Mouse (Mus musculus) limb, embryonic 12.5 days (tissue): Measurements from ENCODE around the gene Zdhhc6. TPM values are rescaled to one million over a fixed set of nuclear protein-coding genes. Genes with fewer than 3 reads are reported as not detected.

Experiments
- ATAC-seq: fragments of 200-750 bp; cut with Nextera tagmentation; 2 replicates; pipeline ENCODE4 v1.8.0; 2017; ENCODE audit warnings: low read depth, moderate TSS enrichment; ENCODE audit not compliant: insufficient number of reproducible peaks, insufficient read depth, low FRiP score, low TSS enrichment
- H3K27ac ChIP-seq: fragments of 300-500 bp; sonication (generic); 2 replicates; pipeline ENCODE4 v1.5.1; 2016; ENCODE audit warnings: mild to moderate bottlenecking, moderate library complexity
- H3K27me3 ChIP-seq: fragments of 300-500 bp; sonication (generic); 2 replicates; pipeline ENCODE4 v1.6.1; 2016; ENCODE audit warnings: mild to moderate bottlenecking, moderate library complexity
- H3K36me3 ChIP-seq: fragments of 300-500 bp; sonication (generic); 2 replicates; pipeline ENCODE4 v1.6.1; 2016; ENCODE audit warnings: mild to moderate bottlenecking, moderate library complexity
- H3K4me1 ChIP-seq: fragments of 300-500 bp; sonication (generic); replicated peaks from 2 replicates; pipeline ENCODE4 v1.6.1; 2016
- H3K4me2 ChIP-seq: fragments of 300-500 bp; sonication (generic); 2 replicates; pipeline ENCODE4 v1.6.1; 2016; ENCODE audit warnings: mild to moderate bottlenecking, moderate library complexity
- H3K4me3 ChIP-seq: fragments of 300-500 bp; sonication (generic); replicated peaks from 2 replicates; pipeline ENCODE4 v1.5.1; 2016; ENCODE audit warnings: mild to moderate bottlenecking
- H3K9ac ChIP-seq: fragments of 300-500 bp; sonication (generic); replicated peaks from 2 replicates; pipeline ENCODE4 v1.6.1; 2016; ENCODE audit warnings: mild to moderate bottlenecking, moderate library complexity
- H3K9me3 ChIP-seq: fragments of 300-500 bp; sonication (generic); 2 replicates; pipeline ENCODE4 v1.6.1; 2016; ENCODE audit warnings: mild to moderate bottlenecking, moderate library complexity
- WGBS: fragments of 180-500 bp; shearing (Covaris S2); methylation state at CpG from one replicate; pipeline ENCODE4 v1.1.7; 2016; 5-methylcytosine and 5-hydroxymethylcytosine counted together
- polyA plus RNA-seq: library from polyadenylated mRNA; unstranded; fragments of >200 nt; fragmentation: Nextera tagmentation; extraction: Ambion mirVana; gene quantifications from 2 replicates; pipeline ENCODE4 v1.2.1, GENCODE M21; 2016

Zdhhc6 gene
- polyA plus RNA-seq, 1 experiment from 2014 or later = 98.9 TPM

GRCm38 (mm10) chr19:55286034-55286433, 29.8 kb downstream of the Zdhhc6 start:
- Histone ChIP-seq H3K4me2 (no peak overlapping the region), H3K27ac (no peak overlapping the region), H3K36me3 (peaks cover 10% of the 10 kb centered on the region; the same call in 1 of the 2 replicates), H3K9me3 (no peaks in the 10 kb centered on the region), H3K4me3 (no peak overlapping the region), H3K9ac (no peak overlapping the region), H3K4me1 (no peaks in the 10 kb centered on the region), H3K27me3 (no peaks in the 10 kb centered on the region)
- ATAC-seq = no peak
- WGBS = 72% methylated on average over 4 of the region's 4 CpGs

- no peak for ATAC-seq
- no peak overlapping the region for H3K9ac ChIP-seq
- no peak overlapping the region for H3K27ac ChIP-seq
- 94% methylated on average over 4 of the region's 4 CpGs for WGBS
- H3K4me1 ChIP-seq = no peaks in the 10 kb centered on the region
- H3K9me3 ChIP-seq = no peaks in the 10 kb centered on the region
- no peak overlapping the region for H3K4me3 ChIP-seq
- H3K4me2 ChIP-seq = no peak overlapping the region
- H3K36me3 ChIP-seq = peaks cover 10% of the 10 kb centered on the region; the same call in 1 of the 2 replicates
- H3K27me3 ChIP-seq = no peaks in the 10 kb centered on the region
Observed at GRCm38 (mm10) chr19:55284093-55284492, 31.7 kb downstream of the Zdhhc6 start.

- H3K9me3 ChIP-seq = no peaks in the 10 kb centered on the region
- no peak overlapping the region for H3K4me2 ChIP-seq
- H3K27ac ChIP-seq = no peak overlapping the region
- no peaks in the 10 kb centered on the region for H3K27me3 ChIP-seq
- no peak overlapping the region for H3K4me3 ChIP-seq
- 0 out of 2 replicates have a peak, but pooled peaks cover 4% of the 10 kb centered on the region for H3K36me3 ChIP-seq
- no peak for ATAC-seq
- H3K4me1 ChIP-seq = no peaks in the 10 kb centered on the region
- no peak overlapping the region for H3K9ac ChIP-seq
- WGBS = 85% methylated on average over 3 of the region's 3 CpGs
Observed at GRCm38 (mm10) chr19:55276770-55277169, 39.1 kb downstream of the Zdhhc6 start.

GRCm38 (mm10) chr19:55276100-55276499, 39.7 kb downstream of the Zdhhc6 start:
- no peaks in the 10 kb centered on the region for H3K4me1 ChIP-seq
- no peak overlapping the region for H3K27ac ChIP-seq
- H3K9ac ChIP-seq = no peak overlapping the region
- H3K4me2 ChIP-seq = no peak overlapping the region
- no peaks in the 10 kb centered on the region for H3K9me3 ChIP-seq
- H3K36me3 ChIP-seq = no peaks in the 10 kb centered on the region
- H3K27me3 ChIP-seq = no peaks in the 10 kb centered on the region
- WGBS = 80% methylated on average over 4 of the region's 4 CpGs
- ATAC-seq = no peak
- no peak overlapping the region for H3K4me3 ChIP-seq

- H3K27me3 ChIP-seq = no peaks in the 10 kb centered on the region
- H3K4me3 ChIP-seq = no peak overlapping the region
- no peak overlapping the region for H3K9ac ChIP-seq
- ATAC-seq = no peak
- H3K4me1 ChIP-seq = no peaks in the 10 kb centered on the region
- 80% methylated on average over 6 of the region's 6 CpGs for WGBS
- H3K36me3 ChIP-seq = no peaks in the 10 kb centered on the region
- no peak overlapping the region for H3K4me2 ChIP-seq
- no peaks in the 10 kb centered on the region for H3K9me3 ChIP-seq
- H3K27ac ChIP-seq = no peak overlapping the region
Observed at GRCm38 (mm10) chr19:55273340-55273739, 42.5 kb downstream of the Zdhhc6 start.

GRCm38 (mm10) chr19:55271448-55271847, 44.4 kb downstream of the Zdhhc6 start:
- H3K4me3 ChIP-seq = no peak overlapping the region
- H3K27ac ChIP-seq = no peak overlapping the region
- no peaks in the 10 kb centered on the region for H3K36me3 ChIP-seq
- no peaks in the 10 kb centered on the region for H3K4me1 ChIP-seq
- 33% methylated on average over 3 of the region's 3 CpGs for WGBS
- H3K9me3 ChIP-seq = no peaks in the 10 kb centered on the region
- ATAC-seq = no peak
- no peaks in the 10 kb centered on the region for H3K27me3 ChIP-seq
- no peak overlapping the region for H3K4me2 ChIP-seq
- H3K9ac ChIP-seq = no peak overlapping the region

- WGBS = 87% methylated on average over 5 of the region's 5 CpGs
- H3K27ac ChIP-seq = no peak overlapping the region
Observed at GRCm38 (mm10) chr19:55269051-55269450, 46.8 kb downstream of the Zdhhc6 start.

GRCm38 (mm10) chr19:55268150-55268549, 47.7 kb downstream of the Zdhhc6 start:
- Histone ChIP-seq H3K9ac (no peak overlapping the region), H3K4me2 (no peak overlapping the region), H3K9me3 (no peaks in the 10 kb centered on the region), H3K27ac (no peak overlapping the region), H3K4me3 (no peak overlapping the region), H3K27me3 (no peaks in the 10 kb centered on the region), H3K4me1 (no peaks in the 10 kb centered on the region), H3K36me3 (no peaks in the 10 kb centered on the region)
- no peak for ATAC-seq
- WGBS = 68% methylated on average over 3 of the region's 3 CpGs

More at GRCm38 (mm10) chr19:55269051-55269450, 46.8 kb downstream of the Zdhhc6 start:
- H3K9me3 ChIP-seq = no peaks in the 10 kb centered on the region
- ATAC-seq = no peak
- no peaks in the 10 kb centered on the region for H3K4me1 ChIP-seq
- no peaks in the 10 kb centered on the region for H3K27me3 ChIP-seq
- no peak overlapping the region for H3K4me2 ChIP-seq
- H3K4me3 ChIP-seq = no peak overlapping the region
- H3K9ac ChIP-seq = no peak overlapping the region
- no peaks in the 10 kb centered on the region for H3K36me3 ChIP-seq

GRCm38 (mm10) chr19:55266786-55267185, 49.0 kb downstream of the Zdhhc6 start:
- no peaks in the 10 kb centered on the region for H3K36me3 ChIP-seq
- 67% methylated on average over 3 of the region's 3 CpGs for WGBS
- H3K4me2 ChIP-seq = no peak overlapping the region
- H3K9ac ChIP-seq = no peak overlapping the region
- H3K27ac ChIP-seq = no peak overlapping the region
- no peak for ATAC-seq
- H3K9me3 ChIP-seq = no peaks in the 10 kb centered on the region
- H3K4me3 ChIP-seq = no peak overlapping the region
- H3K27me3 ChIP-seq = no peaks in the 10 kb centered on the region
- H3K4me1 ChIP-seq = no peaks in the 10 kb centered on the region

- H3K9me3 ChIP-seq = no peaks in the 10 kb centered on the region
- no peaks in the 10 kb centered on the region for H3K4me1 ChIP-seq
- no peak for ATAC-seq
- no peak overlapping the region for H3K27ac ChIP-seq
- no peak overlapping the region for H3K4me3 ChIP-seq
- H3K9ac ChIP-seq = no peak overlapping the region
- H3K4me2 ChIP-seq = no peak overlapping the region
- 87% methylated on average over 3 of the region's 3 CpGs for WGBS
- H3K36me3 ChIP-seq = no peaks in the 10 kb centered on the region
- no peaks in the 10 kb centered on the region for H3K27me3 ChIP-seq
Observed at GRCm38 (mm10) chr19:55265269-55265668, 50.6 kb downstream of the Zdhhc6 start.

- 70% methylated on average over 12 of the region's 12 CpGs for WGBS
- Histone ChIP-seq H3K27ac (no peak overlapping the region), H3K4me1 (no peaks in the 10 kb centered on the region), H3K9ac (no peak overlapping the region), H3K4me2 (no peak overlapping the region), H3K4me3 (no peak overlapping the region), H3K27me3 (no peaks in the 10 kb centered on the region), H3K9me3 (no peaks in the 10 kb centered on the region), H3K36me3 (no peaks in the 10 kb centered on the region)
- no peak for ATAC-seq
Observed at GRCm38 (mm10) chr19:55260389-55261184, 55.2 kb downstream of the Zdhhc6 start.

- no peak for ATAC-seq
- H3K36me3 ChIP-seq = no peaks in the 10 kb centered on the region
- no peaks in the 10 kb centered on the region for H3K27me3 ChIP-seq
- no peak overlapping the region for H3K27ac ChIP-seq
- 92% methylated on average over 5 of the region's 5 CpGs for WGBS
- no peak overlapping the region for H3K4me2 ChIP-seq
- no peak overlapping the region for H3K9ac ChIP-seq
- no peak overlapping the region for H3K4me3 ChIP-seq
- H3K9me3 ChIP-seq = no peaks in the 10 kb centered on the region
- peaks cover 8% of the 10 kb centered on the region; the same call in 1 of the 2 replicates for H3K4me1 ChIP-seq
Observed at GRCm38 (mm10) chr19:55258514-55258913, 57.3 kb downstream of the Zdhhc6 start.
